Mouse (Mus musculus): ENCODE measurements around the gene Slc19a3. TPM values are rescaled to one million over a fixed set of nuclear protein-coding genes. Genes with fewer than 3 reads are reported as not detected.

Gene Slc19a3
- polyA plus RNA-seq, 1 experiment, result not detected

GRCm38 (mm10) chr1:83059278-83059677 lies 21.0 kb upstream of the Slc19a3 start, which contains the start of gene A030005K14Rik:
A030005K14Rik (minus strand) TSS chr1:83059378.
- Histone ChIP-seq H3K27me3 (ENCODE audit: control insufficient read depth) (no peaks in the 10 kb centered on the region), H3K4me3 (replicated peaks) (no peak within 1 kb of the TSS), H3K4me1 (ENCODE audit: control insufficient read depth) (no peaks in the 10 kb centered on the region), H3K9me3 (ENCODE audit: control insufficient read depth, low read length) (no peaks in the 10 kb centered on the region), H3K36me3 (ENCODE audit: control insufficient read depth) (no peaks in the 10 kb centered on the region)
- TF ChIP-seq GATA1 (IDR thresholded peaks at IDR 0.05; ENCODE audit: low read length) (no peak), TAL1 (IDR thresholded peaks at IDR 0.05; ENCODE audit: low read length) (no peak)

GRCm38 (mm10) chr1:83058481-83058880 lies 20.2 kb upstream of the Slc19a3 start:
- Histone ChIP-seq H3K27me3 (ENCODE audit: control insufficient read depth) (no peaks in the 10 kb centered on the region), H3K36me3 (ENCODE audit: control insufficient read depth) (no peaks in the 10 kb centered on the region), H3K4me3 (replicated peaks) (no peak overlapping the region), H3K9me3 (ENCODE audit: control insufficient read depth, low read length) (no peaks in the 10 kb centered on the region), H3K4me1 (ENCODE audit: control insufficient read depth) (no peaks in the 10 kb centered on the region)
- no peak for TF ChIP-seq GATA1 (IDR thresholded peaks at IDR 0.05; ENCODE audit: low read length)
- no peak for TF ChIP-seq TAL1 (IDR thresholded peaks at IDR 0.05; ENCODE audit: low read length)

- Histone ChIP-seq H3K36me3 (ENCODE audit: control insufficient read depth) (no peaks in the 10 kb centered on the region), H3K4me1 (ENCODE audit: control insufficient read depth) (no peaks in the 10 kb centered on the region), H3K4me3 (replicated peaks) (no peak within 1 kb of the TSS), H3K27me3 (ENCODE audit: control insufficient read depth) (no peaks in the 10 kb centered on the region), H3K9me3 (ENCODE audit: control insufficient read depth, low read length) (no peaks in the 10 kb centered on the region)
- TF ChIP-seq TAL1 (IDR thresholded peaks at IDR 0.05; ENCODE audit: low read length) (no peak), GATA1 (IDR thresholded peaks at IDR 0.05; ENCODE audit: low read length) (no peak)
These were observed 6.7 kb upstream of the Slc19a3 start, which contains the start of gene Gm47969 for GRCm38 (mm10) chr1:83044882-83045427. Gm47969 (plus strand) TSS chr1:83044932.

GRCm38 (mm10) chr1:83042380-83042779 lies 4.1 kb upstream of the Slc19a3 start, which contains the start of gene Krtap28-10:
Krtap28-10 (minus strand) TSS chr1:83042480.
- Histone ChIP-seq H3K4me1 (ENCODE audit: control insufficient read depth) (no peaks in the 10 kb centered on the region; the same call in 1 of the 2 replicates), H3K36me3 (ENCODE audit: control insufficient read depth) (no peaks in the 10 kb centered on the region), H3K9me3 (ENCODE audit: control insufficient read depth, low read length) (no peaks in the 10 kb centered on the region), H3K4me3 (replicated peaks) (no peak within 1 kb of the TSS), H3K27me3 (ENCODE audit: control insufficient read depth) (peaks cover 10% of the 10 kb centered on the region)
- TF ChIP-seq TAL1 (IDR thresholded peaks at IDR 0.05; ENCODE audit: low read length) (no peak), GATA1 (IDR thresholded peaks at IDR 0.05; ENCODE audit: low read length) (no peak)

- TF ChIP-seq GATA1 (IDR thresholded peaks at IDR 0.05; ENCODE audit: low read length), result no peak
- TF ChIP-seq TAL1 (IDR thresholded peaks at IDR 0.05; ENCODE audit: low read length), result no peak
- Histone ChIP-seq H3K27me3 (ENCODE audit: control insufficient read depth) (peaks cover 10% of the 10 kb centered on the region), H3K36me3 (ENCODE audit: control insufficient read depth) (no peaks in the 10 kb centered on the region), H3K4me3 (replicated peaks) (no peak overlapping the region), H3K9me3 (ENCODE audit: control insufficient read depth, low read length) (no peaks in the 10 kb centered on the region), H3K4me1 (ENCODE audit: control insufficient read depth) (no peaks in the 10 kb centered on the region; the same call in 1 of the 2 replicates)
These were observed 832 bp upstream of the Slc19a3 start for GRCm38 (mm10) chr1:83039080-83039479.

- no peaks in the 10 kb centered on the region for H3K9me3 ChIP-seq (ENCODE audit: control insufficient read depth, low read length)
- H3K27me3 ChIP-seq (ENCODE audit: control insufficient read depth), result peaks cover 10% of the 10 kb centered on the region
- H3K4me1 ChIP-seq (ENCODE audit: control insufficient read depth), result no peaks in the 10 kb centered on the region; the same call in 1 of the 2 replicates
- H3K4me3 ChIP-seq (replicated peaks), result no peak overlapping the region
- H3K36me3 ChIP-seq (ENCODE audit: control insufficient read depth), result no peaks in the 10 kb centered on the region
- no peak; the same call in 2 of the 3 replicates for TF ChIP-seq TAL1 (IDR thresholded peaks at IDR 0.05; ENCODE audit: low read length)
- TF ChIP-seq GATA1 (IDR thresholded peaks at IDR 0.05; ENCODE audit: low read length), result no peak
These were observed 1.2 kb downstream of the Slc19a3 start for GRCm38 (mm10) chr1:83036892-83037667.

- Histone ChIP-seq H3K9me3 (ENCODE audit: control insufficient read depth, low read length) (no peaks in the 10 kb centered on the region), H3K4me1 (ENCODE audit: control insufficient read depth) (no peaks in the 10 kb centered on the region; the same call in 1 of the 2 replicates), H3K36me3 (ENCODE audit: control insufficient read depth) (no peaks in the 10 kb centered on the region), H3K4me3 (replicated peaks) (no peak overlapping the region), H3K27me3 (ENCODE audit: control insufficient read depth) (peaks cover 10% of the 10 kb centered on the region)
- TF ChIP-seq TAL1 (IDR thresholded peaks at IDR 0.05; ENCODE audit: low read length) (no peak), GATA1 (IDR thresholded peaks at IDR 0.05; ENCODE audit: low read length) (no peak)
These were observed 3.7 kb downstream of the Slc19a3 start for GRCm38 (mm10) chr1:83034509-83034908.

- TF ChIP-seq GATA1 (IDR thresholded peaks at IDR 0.05; ENCODE audit: low read length), result no peak
- no peak for TF ChIP-seq TAL1 (IDR thresholded peaks at IDR 0.05; ENCODE audit: low read length)
These were observed 5.7 kb downstream of the Slc19a3 start for GRCm38 (mm10) chr1:83032508-83032907.

GRCm38 (mm10) chr1:83031950-83032349 lies 6.3 kb downstream of the Slc19a3 start:
- Histone ChIP-seq H3K4me1 (ENCODE audit: control insufficient read depth) (no peaks in the 10 kb centered on the region), H3K9me3 (ENCODE audit: control insufficient read depth, low read length) (no peaks in the 10 kb centered on the region), H3K36me3 (ENCODE audit: control insufficient read depth) (no peaks in the 10 kb centered on the region), H3K27me3 (ENCODE audit: control insufficient read depth) (no peaks in the 10 kb centered on the region), H3K4me3 (replicated peaks) (no peak overlapping the region)
- TF ChIP-seq TAL1 (IDR thresholded peaks at IDR 0.05; ENCODE audit: low read length), result no peak

More at GRCm38 (mm10) chr1:83032508-83032907, 5.7 kb downstream of the Slc19a3 start:
- Histone ChIP-seq H3K9me3 (ENCODE audit: control insufficient read depth, low read length) (no peaks in the 10 kb centered on the region), H3K4me3 (replicated peaks) (no peak overlapping the region), H3K36me3 (ENCODE audit: control insufficient read depth) (no peaks in the 10 kb centered on the region), H3K27me3 (ENCODE audit: control insufficient read depth) (no peaks in the 10 kb centered on the region), H3K4me1 (ENCODE audit: control insufficient read depth) (no peaks in the 10 kb centered on the region)

All from erythroblast, embryonic 14.5 days (primary cell).